Comparison of ENCODE assay signal across 8 mouse cellular contexts in genomic region chr8:124720133-124720532, GRCm38 (mm10). TPM values are rescaled to one million over a fixed set of nuclear protein-coding genes. Genes with fewer than 3 reads are reported as not detected.
DNase-seq lines count a peak whose midpoint lies in the region; ATAC-seq lines count a peak whose summit lies in the region.

No protein-coding gene starts in this region.

- H3K36me3 ChIP-seq in liver, embryonic 11.5 days (ENCODE audit: control insufficient read depth, insufficient read depth, low read length): 0 out of 2 replicates have a peak, but pooled peaks cover 2% of the 10 kb centered on the region
- H3K36me3 ChIP-seq in hindbrain, embryonic 13.5 days: peaks cover 9% of the 10 kb centered on the region

- peak overlapping the region; percentile 95 for H3K4me2 ChIP-seq in liver, embryonic 11.5 days
- peak overlapping the region; percentile 93 for H3K4me2 ChIP-seq in hindbrain, embryonic 13.5 days

- ATAC-seq in CD4-positive, CD25-positive, alpha-beta regulatory T cell, adult 4 months: no peak
- no peak for ATAC-seq in liver, embryonic 11.5 days (replicated peaks; ENCODE audit: low FRiP score)
- ATAC-seq in hindbrain, embryonic 13.5 days (ENCODE audit: low FRiP score): no peak

- no peak overlapping the region for H3K9ac ChIP-seq in liver, embryonic 11.5 days (ENCODE audit: low read depth, low read length)
- 0 out of 2 replicates have a peak overlapping the region, but pooled peaks have one; percentile 94 for H3K9ac ChIP-seq in hindbrain, embryonic 13.5 days

- 79% methylated on average over 7 of the region's 7 CpGs for WGBS in liver, embryonic 11.5 days
- 82% methylated on average over 7 of the region's 7 CpGs for WGBS in hindbrain, embryonic 13.5 days

- H3K4me1 ChIP-seq in liver, embryonic 11.5 days (replicated peaks; ENCODE audit: control insufficient read depth, insufficient read depth, low read length): peaks cover 17% of the 10 kb centered on the region
- H3K4me1 ChIP-seq in hindbrain, embryonic 13.5 days (replicated peaks): peaks cover 28% of the 10 kb centered on the region

- peak overlapping the region; percentile 99 for H3K4me3 ChIP-seq in liver, embryonic 11.5 days (ENCODE audit: low read depth, low read length)
- H3K4me3 ChIP-seq in hindbrain, embryonic 13.5 days: no peak overlapping the region

- H3K9me3 ChIP-seq in liver, embryonic 11.5 days (ENCODE audit: control insufficient read depth, low read length): no peaks in the 10 kb centered on the region
- no peaks in the 10 kb centered on the region for H3K9me3 ChIP-seq in hindbrain, embryonic 13.5 days

- no peak overlapping the region for H3K27ac ChIP-seq in liver, embryonic 11.5 days (ENCODE audit: low read depth, low read length)
- no peak overlapping the region for H3K27ac ChIP-seq in hindbrain, embryonic 13.5 days

- peak; percentile 45 for DNase-seq in CD4-positive, CD25-positive, alpha-beta regulatory T cell, adult 2 months (ENCODE audit: low read depth, low spot score)
- DNase-seq in liver, embryonic 11.5 days (ENCODE audit: low spot score): no peak
- no peak for DNase-seq in liver
- DNase-seq in retina, postnatal 1 day: peak; percentile 29
- DNase-seq in gastrocnemius, postnatal 25 days: no peak
- no peak for DNase-seq in frontal cortex, postnatal 10 days (ENCODE audit: low spot score in 2 of 2)

- no peaks in the 10 kb centered on the region for H3K27me3 ChIP-seq in liver, embryonic 11.5 days (replicated peaks; ENCODE audit: control insufficient read depth, insufficient read depth, low read length)
- no peaks in the 10 kb centered on the region for H3K27me3 ChIP-seq in hindbrain, embryonic 13.5 days

RNA-seq across cellular contexts. Expression of gene Ttc13, which starts 1.6 kb away (rescaled TPM):
- polyA plus RNA-seq in CD4-positive, CD25-positive, alpha-beta regulatory T cell, adult 4 months (2017; shearing (Covaris generic)): 10 to 100 TPM; 32.1 to 32.6 TPM
- 49.8 and 51.9 TPM in 2 replicates for polyA plus RNA-seq in liver, embryonic 11.5 days (2014; fragmentation: Nextera tagmentation; extraction: Ambion mirVana)
- 58.6 and 61.6 TPM in 2 replicates for polyA plus RNA-seq in hindbrain, embryonic 13.5 days (2015; fragmentation: Nextera tagmentation; extraction: Ambion mirVana)
- total RNA-seq in gastrocnemius, postnatal 25 days (2021): 10 to 100 TPM; 18.6 to 20.8 TPM

RNA-seq across cellular contexts. Expression of gene Arv1, which starts 1.8 kb away (rescaled TPM):
- 10 to 100 TPM; 13.1 to 18.7 TPM for polyA plus RNA-seq in CD4-positive, CD25-positive, alpha-beta regulatory T cell, adult 4 months (2017; shearing (Covaris generic))
- polyA plus RNA-seq in liver, embryonic 11.5 days (2014; fragmentation: Nextera tagmentation; extraction: Ambion mirVana): 17.9 and 23.3 TPM in 2 replicates
- polyA plus RNA-seq in hindbrain, embryonic 13.5 days (2015; fragmentation: Nextera tagmentation; extraction: Ambion mirVana): 32.8 and 33.3 TPM in 2 replicates
- 1 to 10 TPM; 3.2 to 3.7 TPM for total RNA-seq in gastrocnemius, postnatal 25 days (2021)

RNA-seq across cellular contexts. Expression of gene Fam89a, which starts 31.5 kb away (rescaled TPM):
- under 1 TPM; 0.73 to 0.80 TPM for polyA plus RNA-seq in CD4-positive, CD25-positive, alpha-beta regulatory T cell, adult 4 months (2017; shearing (Covaris generic))
- polyA plus RNA-seq in liver, embryonic 11.5 days (2014; fragmentation: Nextera tagmentation; extraction: Ambion mirVana): 3.6 and 3.8 TPM in 2 replicates
- 3.1 and 3.2 TPM in 2 replicates for polyA plus RNA-seq in hindbrain, embryonic 13.5 days (2015; fragmentation: Nextera tagmentation; extraction: Ambion mirVana)
- total RNA-seq in gastrocnemius, postnatal 25 days (2021): under 1 TPM; 0.40 to 0.74 TPM

RNA-seq across cellular contexts. Expression of gene 2310022B05Rik, which starts 57.0 kb away (rescaled TPM):
- polyA plus RNA-seq in CD4-positive, CD25-positive, alpha-beta regulatory T cell, adult 4 months (2017; shearing (Covaris generic)): under 1 TPM; 0.70 to 0.94 TPM
- polyA plus RNA-seq in liver, embryonic 11.5 days (2014; fragmentation: Nextera tagmentation; extraction: Ambion mirVana): 16.3 and 17.5 TPM in 2 replicates
- polyA plus RNA-seq in hindbrain, embryonic 13.5 days (2015; fragmentation: Nextera tagmentation; extraction: Ambion mirVana): 18.4 and 19.1 TPM in 2 replicates
- 10 to 100 TPM; 13.7 to 14.0 TPM for total RNA-seq in gastrocnemius, postnatal 25 days (2021)

Comparison
In these comparisons a context has a peak if more than half of its experiments do, and no peak if none do; other contexts are left out.
1. DNase-seq: peak in CD4-positive, CD25-positive, alpha-beta regulatory T cell, adult 2 months (single experiment) and retina, postnatal 1 day (single experiment); none in liver, embryonic 11.5 days (single experiment), liver (single experiment), gastrocnemius, postnatal 25 days (single experiment) and frontal cortex, postnatal 10 days (0 of 2).